Mouse (Mus musculus): ENCODE data around the gene Igdcc3.

GRCm38 (mm10) chr9:65122545-65122944, 18.4 kb upstream of the Igdcc3 start:
- TF ChIP-seq CTCF (IDR thresholded peaks at IDR 0.05; ENCODE audit: control insufficient read depth, insufficient read depth, low read length) (no peak), POLR2A (IDR thresholded peaks at IDR 0.05; ENCODE audit: borderline replicate concordance, control insufficient read depth, low read depth, low read length) (no peak)
